Mouse (Mus musculus): ENCODE measurements at regions not wholly inside any gene's neighbourhood (a gene's known extent, or its start where the extent isn't known, plus 50 kb on each side); places are given as distances from the start of the nearest gene placed in this dataset.

- no peak overlapping the region for H3K4me2 ChIP-seq (replicated peaks; ENCODE audit: low read depth, low read length)
- no peaks in the 10 kb centered on the region for H3K9me3 ChIP-seq (ENCODE audit: control insufficient read depth, low read length)
- no peak for ATAC-seq (ENCODE audit: low FRiP score, low TSS enrichment)
- H3K27ac ChIP-seq (ENCODE audit: low read depth, low read length), result no peak overlapping the region
- 89% methylated on average over 5 of the region's 5 CpGs for WGBS
- H3K27me3 ChIP-seq (ENCODE audit: control insufficient read depth, insufficient read depth, low read length), result no peaks in the 10 kb centered on the region
- H3K4me1 ChIP-seq (ENCODE audit: control insufficient read depth, insufficient read depth, low read length), result no peaks in the 10 kb centered on the region
- H3K36me3 ChIP-seq (ENCODE audit: control insufficient read depth, insufficient read depth, low read length), result no peaks in the 10 kb centered on the region
- H3K4me3 ChIP-seq (ENCODE audit: low read length), result no peak overlapping the region
- no peak overlapping the region for H3K9ac ChIP-seq (ENCODE audit: low read depth, low read length)
These were observed 86.2 kb upstream of the Rreb1 start for GRCm38 (mm10) chr13:37691855-37692445.

GRCm38 (mm10) chr13:37693617-37694016, 84.6 kb upstream of the Rreb1 start:
- H3K9me3 ChIP-seq (ENCODE audit: control insufficient read depth, low read length), result no peaks in the 10 kb centered on the region
- H3K4me2 ChIP-seq (replicated peaks; ENCODE audit: low read depth, low read length), result no peak overlapping the region
- no peaks in the 10 kb centered on the region for H3K36me3 ChIP-seq (ENCODE audit: control insufficient read depth, insufficient read depth, low read length)
- no peaks in the 10 kb centered on the region for H3K27me3 ChIP-seq (ENCODE audit: control insufficient read depth, insufficient read depth, low read length)
- 55% methylated on average over 3 of the region's 3 CpGs for WGBS
- no peak overlapping the region for H3K27ac ChIP-seq (ENCODE audit: low read depth, low read length)
- no peak overlapping the region for H3K4me3 ChIP-seq (ENCODE audit: low read length)
- ATAC-seq (ENCODE audit: low FRiP score, low TSS enrichment), result no peak
- no peaks in the 10 kb centered on the region for H3K4me1 ChIP-seq (ENCODE audit: control insufficient read depth, insufficient read depth, low read length)
- H3K9ac ChIP-seq (ENCODE audit: low read depth, low read length), result no peak overlapping the region

- Histone ChIP-seq H3K4me2 (replicated peaks; ENCODE audit: low read depth, low read length) (no peak overlapping the region), H3K27me3 (ENCODE audit: control insufficient read depth, insufficient read depth, low read length) (no peaks in the 10 kb centered on the region), H3K4me1 (ENCODE audit: control insufficient read depth, insufficient read depth, low read length) (no peaks in the 10 kb centered on the region), H3K9me3 (ENCODE audit: control insufficient read depth, low read length) (0 out of 2 replicates have a peak, but pooled peaks cover 2% of the 10 kb centered on the region), H3K27ac (ENCODE audit: low read depth, low read length) (no peak overlapping the region), H3K36me3 (ENCODE audit: control insufficient read depth, insufficient read depth, low read length) (no peaks in the 10 kb centered on the region), H3K4me3 (ENCODE audit: low read length) (no peak overlapping the region), H3K9ac (ENCODE audit: low read depth, low read length) (no peak overlapping the region)
- no peak for ATAC-seq (ENCODE audit: low FRiP score, low TSS enrichment)
- 57% methylated on average over 1 of the region's 1 CpGs for WGBS
These were observed 73.7 kb upstream of the Rreb1 start for GRCm38 (mm10) chr13:37704475-37704874.

- Histone ChIP-seq H3K27ac (ENCODE audit: low read depth, low read length) (no peak overlapping the region), H3K4me3 (ENCODE audit: low read length) (no peak overlapping the region), H3K4me2 (replicated peaks; ENCODE audit: low read depth, low read length) (no peak overlapping the region), H3K4me1 (ENCODE audit: control insufficient read depth, insufficient read depth, low read length) (no peaks in the 10 kb centered on the region), H3K27me3 (ENCODE audit: control insufficient read depth, insufficient read depth, low read length) (no peaks in the 10 kb centered on the region), H3K36me3 (ENCODE audit: control insufficient read depth, insufficient read depth, low read length) (no peaks in the 10 kb centered on the region), H3K9me3 (ENCODE audit: control insufficient read depth, low read length) (0 out of 2 replicates have a peak, but pooled peaks cover 2% of the 10 kb centered on the region), H3K9ac (ENCODE audit: low read depth, low read length) (no peak overlapping the region)
- 88% methylated on average over 2 of the region's 2 CpGs for WGBS
- ATAC-seq (ENCODE audit: low FRiP score, low TSS enrichment), result no peak
These were observed 72.7 kb upstream of the Rreb1 start for GRCm38 (mm10) chr13:37705482-37705881.

- Histone ChIP-seq H3K27me3 (ENCODE audit: control insufficient read depth, insufficient read depth, low read length) (no peaks in the 10 kb centered on the region), H3K9me3 (ENCODE audit: control insufficient read depth, low read length) (no peaks in the 10 kb centered on the region), H3K36me3 (ENCODE audit: control insufficient read depth, insufficient read depth, low read length) (no peaks in the 10 kb centered on the region), H3K9ac (ENCODE audit: low read depth, low read length) (no peak overlapping the region), H3K4me3 (ENCODE audit: low read length) (no peak overlapping the region), H3K27ac (ENCODE audit: low read depth, low read length) (no peak overlapping the region), H3K4me1 (ENCODE audit: control insufficient read depth, insufficient read depth, low read length) (no peaks in the 10 kb centered on the region), H3K4me2 (replicated peaks; ENCODE audit: low read depth, low read length) (no peak overlapping the region)
- no peak for ATAC-seq (ENCODE audit: low FRiP score, low TSS enrichment)
- WGBS, result 82% methylated on average over 5 of the region's 5 CpGs
These were observed 67.3 kb upstream of the Rreb1 start for GRCm38 (mm10) chr13:37710913-37711312.

- Histone ChIP-seq H3K4me3 (ENCODE audit: low read length) (no peak overlapping the region), H3K9ac (ENCODE audit: low read depth, low read length) (no peak overlapping the region), H3K4me1 (ENCODE audit: control insufficient read depth, insufficient read depth, low read length) (no peaks in the 10 kb centered on the region), H3K27me3 (ENCODE audit: control insufficient read depth, insufficient read depth, low read length) (no peaks in the 10 kb centered on the region), H3K9me3 (ENCODE audit: control insufficient read depth, low read length) (no peaks in the 10 kb centered on the region), H3K36me3 (ENCODE audit: control insufficient read depth, insufficient read depth, low read length) (no peaks in the 10 kb centered on the region), H3K4me2 (replicated peaks; ENCODE audit: low read depth, low read length) (no peak overlapping the region), H3K27ac (ENCODE audit: low read depth, low read length) (no peak overlapping the region)
- ATAC-seq (ENCODE audit: low FRiP score, low TSS enrichment), result no peak
- WGBS, result 75% methylated on average over 4 of the region's 4 CpGs
These were observed 65.2 kb upstream of the Rreb1 start for GRCm38 (mm10) chr13:37712908-37713496.

- Histone ChIP-seq H3K4me2 (replicated peaks; ENCODE audit: low read depth, low read length) (no peak overlapping the region), H3K9ac (ENCODE audit: low read depth, low read length) (no peak overlapping the region), H3K36me3 (ENCODE audit: control insufficient read depth, insufficient read depth, low read length) (no peaks in the 10 kb centered on the region), H3K27ac (ENCODE audit: low read depth, low read length) (no peak overlapping the region), H3K27me3 (ENCODE audit: control insufficient read depth, insufficient read depth, low read length) (no peaks in the 10 kb centered on the region), H3K9me3 (ENCODE audit: control insufficient read depth, low read length) (no peaks in the 10 kb centered on the region), H3K4me1 (ENCODE audit: control insufficient read depth, insufficient read depth, low read length) (no peaks in the 10 kb centered on the region), H3K4me3 (ENCODE audit: low read length) (no peak overlapping the region)
- 47% methylated on average over 9 of the region's 9 CpGs for WGBS
- no peak for ATAC-seq (ENCODE audit: low FRiP score, low TSS enrichment)
These were observed 63.0 kb upstream of the Rreb1 start for GRCm38 (mm10) chr13:37715058-37715712.

GRCm38 (mm10) chr13:37715770-37716693, 62.2 kb upstream of the Rreb1 start:
- no peak overlapping the region for H3K27ac ChIP-seq (ENCODE audit: low read depth, low read length)
- no peak for ATAC-seq (ENCODE audit: low FRiP score, low TSS enrichment)
- no peak overlapping the region for H3K4me3 ChIP-seq (ENCODE audit: low read length)
- no peaks in the 10 kb centered on the region for H3K9me3 ChIP-seq (ENCODE audit: control insufficient read depth, low read length)
- no peaks in the 10 kb centered on the region for H3K36me3 ChIP-seq (ENCODE audit: control insufficient read depth, insufficient read depth, low read length)
- H3K27me3 ChIP-seq (ENCODE audit: control insufficient read depth, insufficient read depth, low read length), result no peaks in the 10 kb centered on the region
- WGBS, result 77% methylated on average over 15 of the region's 15 CpGs
- no peak overlapping the region for H3K9ac ChIP-seq (ENCODE audit: low read depth, low read length)
- no peak overlapping the region for H3K4me2 ChIP-seq (replicated peaks; ENCODE audit: low read depth, low read length)
- H3K4me1 ChIP-seq (ENCODE audit: control insufficient read depth, insufficient read depth, low read length), result no peaks in the 10 kb centered on the region

Data from kidney, embryonic 14.5 days (tissue).